Mouse (Mus musculus) G1E (cell line): ENCODE data around the gene Gtf2a1l. TPM values are rescaled to one million over a fixed set of nuclear protein-coding genes. Genes with fewer than 3 reads are reported as not detected.

Experiments
- ATAC-seq: 2 replicates; pipeline ENCODE4 v1.8.0; 2016; ENCODE audit warnings: mild to moderate bottlenecking; ENCODE audit not compliant: insufficient number of reproducible peaks, poor library complexity, low FRiP score, severe bottlenecking; ENCODE audit errors: extremely low read depth
- DNase-seq: peaks from one replicate; pipeline ENCODE4 v3.0.0; 2012; ENCODE audit warnings: low spot score
- H3K27me3 ChIP-seq: 2 replicates; pipeline ENCODE4 v1.6.1; 2012; ENCODE audit warnings: mild to moderate bottlenecking, low read length, inconsistent platforms; ENCODE audit not compliant: insufficient read depth
- H3K36me3 ChIP-seq: replicated peaks from 2 replicates; pipeline ENCODE3; 2012; ENCODE audit warnings: mild to moderate bottlenecking, inconsistent platforms
- H3K4me1 ChIP-seq: 2 replicates; pipeline ENCODE4 v1.6.1; 2012; ENCODE audit warnings: low read depth, low read length, inconsistent platforms, mixed read lengths; ENCODE audit not compliant: insufficient read depth
- H3K4me3 ChIP-seq: 2 replicates; pipeline ENCODE4 v1.5.1; 2012; ENCODE audit warnings: low read depth, mild to moderate bottlenecking, inconsistent platforms, low read length, moderate library complexity, mixed read lengths
- H3K9me3 ChIP-seq: replicated peaks from 2 replicates; pipeline ENCODE4 v1.6.1; 2012; ENCODE audit warnings: inconsistent platforms
- CTCF ChIP-seq: IDR thresholded peaks from 2 replicates; pipeline ENCODE4 v1.5.1; 2012; ENCODE audit warnings: low read depth, low read length, inconsistent platforms, mixed read lengths
- GATA1 ChIP-seq: IDR thresholded peaks from 2 replicates; pipeline ENCODE4 v1.6.1; 2012; ENCODE audit warnings: borderline replicate concordance, low read length, inconsistent platforms, mixed read lengths
- GATA2 ChIP-seq: IDR thresholded peaks from 2 replicates; pipeline ENCODE4 v1.6.1; 2012; ENCODE audit warnings: low read depth, low read length, inconsistent platforms, borderline replicate concordance
- POLR2AphosphoS5 ChIP-seq: IDR thresholded peaks from 2 replicates; pipeline ENCODE4 v1.6.1; 2012; ENCODE audit warnings: low read depth, low read length, inconsistent platforms; ENCODE audit not compliant: insufficient replicate concordance
- TAL1 ChIP-seq: conservative IDR thresholded peaks from 2 replicates; pipeline ENCODE4 v1.6.1; 2012; ENCODE audit warnings: low read depth, low read length, inconsistent platforms, mixed read lengths
- polyA plus RNA-seq: library from polyadenylated mRNA; stranded (reverse); fragments of >175 nt; gene quantifications from 2 replicates; pipeline ENCODE4 v1.2.3, GENCODE M21; 2012
- total RNA-seq, 2 experiments: library from RNA; stranded (forward) in 1 of 2; stranded (reverse) in 1 of 2; fragments of 200-1000 nt in 1 of 2; fragments of >200 nt in 1 of 2; fragmentation: Nextera tagmentation in 1 of 2; gene quantifications; 2 replicates each; pipeline ENCODE4 v1.2.3; 2014 to 2017

Gtf2a1l gene
- total and polyA plus RNA-seq, 3 experiments, result not detected

DNA sequence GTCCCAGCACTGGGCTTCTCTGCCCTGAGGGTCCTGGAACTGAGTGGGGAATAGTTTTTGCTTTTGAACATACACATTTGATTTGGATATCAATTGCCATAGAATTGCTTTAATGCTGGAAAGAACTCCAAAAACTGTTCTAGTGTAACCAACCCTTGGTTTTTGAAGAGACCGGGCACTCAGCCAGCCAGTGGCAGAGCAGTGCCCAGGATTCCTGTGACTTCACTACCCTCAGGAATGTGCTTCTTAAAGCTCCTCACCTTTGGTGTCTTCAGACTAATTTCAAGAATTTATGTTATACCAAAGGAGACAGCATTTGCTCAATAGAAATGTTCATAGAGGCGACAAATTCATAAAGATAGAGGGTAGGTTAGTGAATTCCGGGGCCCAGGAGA is 37.9 kb upstream of the Gtf2a1l start:
- DNase-seq (no peak), ATAC-seq (no peak)
- Histone ChIP-seq H3K9me3 (no peaks in the 10 kb centered on the region), H3K4me3 (no peak overlapping the region), H3K36me3 (no peaks in the 10 kb centered on the region), H3K4me1 (no peaks in the 10 kb centered on the region), H3K27me3 (peaks cover 5% of the 10 kb centered on the region; the same call in 1 of the 2 replicates)
- TF ChIP-seq GATA1 (no peak), GATA2 (no peak)

DNA sequence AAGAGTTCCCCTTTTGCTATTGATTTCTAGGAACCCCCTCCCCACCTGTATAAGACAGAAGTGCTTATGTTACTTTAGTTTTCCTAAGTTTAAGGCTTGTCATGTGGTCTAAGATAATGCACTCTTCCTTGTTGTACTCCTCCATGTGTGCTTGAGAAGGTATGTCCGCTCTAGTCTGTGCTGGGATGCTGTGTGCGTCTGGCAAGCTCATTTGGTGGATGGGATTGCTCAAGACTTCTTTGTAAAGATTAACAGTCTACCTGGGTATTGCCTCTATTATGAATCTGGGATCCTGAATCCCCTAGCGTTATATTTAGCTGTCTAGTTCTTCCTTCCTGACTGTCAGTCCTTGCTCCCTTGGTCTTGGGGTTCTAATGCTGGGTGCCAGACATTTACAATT is 35.8 kb upstream of the Gtf2a1l start:
- Histone ChIP-seq H3K9me3 (no peaks in the 10 kb centered on the region), H3K4me3 (no peak overlapping the region), H3K36me3 (no peaks in the 10 kb centered on the region), H3K27me3 (peaks cover 5% of the 10 kb centered on the region; the same call in 1 of the 2 replicates), H3K4me1 (no peaks in the 10 kb centered on the region)
- ATAC-seq, result no peak
- no peak for TF ChIP-seq GATA2
- no peak for TF ChIP-seq CTCF
- no peak for TF ChIP-seq POLR2AphosphoS5
- TF ChIP-seq TAL1, result no peak
- no peak for TF ChIP-seq GATA1
- DNase-seq, result no peak

DNA sequence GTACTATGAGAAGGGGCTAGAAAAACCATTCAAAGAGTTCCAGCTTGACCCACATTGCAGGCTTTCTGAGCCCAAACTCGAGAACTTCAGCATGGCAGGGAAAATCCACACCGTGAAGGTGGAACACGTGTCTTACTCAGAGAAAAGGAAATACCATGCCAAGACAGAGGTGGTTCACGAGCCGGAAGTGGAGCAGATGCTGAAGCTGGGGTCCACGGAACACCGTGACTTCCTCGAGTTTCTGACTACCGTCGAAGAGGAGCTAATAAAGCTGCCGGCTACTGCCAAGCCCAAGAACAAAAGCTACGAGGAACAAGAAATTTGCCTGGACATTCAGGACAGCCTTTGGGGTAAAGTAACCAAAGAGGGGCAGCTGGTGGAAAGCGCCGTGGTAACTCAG is 32.4 kb upstream of the Gtf2a1l start:
- DNase-seq, result no peak
- no peak overlapping the region for H3K4me3 ChIP-seq
- no peaks in the 10 kb centered on the region for H3K27me3 ChIP-seq
- no peak for ATAC-seq
- H3K36me3 ChIP-seq, result no peaks in the 10 kb centered on the region
- H3K4me1 ChIP-seq, result no peaks in the 10 kb centered on the region
- TF ChIP-seq CTCF (no peak), GATA1 (no peak), POLR2AphosphoS5 (no peak)
- H3K9me3 ChIP-seq, result no peaks in the 10 kb centered on the region

DNA sequence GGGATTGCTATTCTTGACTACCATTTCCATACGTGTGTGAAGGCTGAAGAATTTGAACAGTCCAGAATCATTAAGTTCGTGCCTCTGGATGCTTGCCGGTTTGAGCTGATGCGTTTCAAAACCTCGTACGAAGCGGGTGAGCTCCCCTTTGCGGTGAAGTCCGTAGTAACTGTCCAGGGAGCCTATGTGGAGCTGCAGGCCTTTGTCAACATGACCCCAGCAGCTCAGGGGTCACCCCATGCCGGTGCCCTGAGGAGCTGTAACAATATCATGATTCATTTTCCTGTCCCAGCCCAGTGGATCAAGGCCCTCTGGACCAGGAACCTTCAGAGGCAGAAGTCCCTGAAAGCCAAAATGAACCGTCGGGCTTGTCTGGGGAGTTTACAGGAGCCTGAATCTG is 31.9 kb upstream of the Gtf2a1l start:
- DNase-seq, result no peak
- ATAC-seq, result no peak
- H3K27me3 ChIP-seq, result no peaks in the 10 kb centered on the region
- TF ChIP-seq TAL1, result no peak
- TF ChIP-seq CTCF, result no peak
- no peak overlapping the region for H3K4me3 ChIP-seq
- H3K4me1 ChIP-seq, result no peaks in the 10 kb centered on the region
- no peaks in the 10 kb centered on the region for H3K36me3 ChIP-seq
- H3K9me3 ChIP-seq, result no peaks in the 10 kb centered on the region

DNA sequence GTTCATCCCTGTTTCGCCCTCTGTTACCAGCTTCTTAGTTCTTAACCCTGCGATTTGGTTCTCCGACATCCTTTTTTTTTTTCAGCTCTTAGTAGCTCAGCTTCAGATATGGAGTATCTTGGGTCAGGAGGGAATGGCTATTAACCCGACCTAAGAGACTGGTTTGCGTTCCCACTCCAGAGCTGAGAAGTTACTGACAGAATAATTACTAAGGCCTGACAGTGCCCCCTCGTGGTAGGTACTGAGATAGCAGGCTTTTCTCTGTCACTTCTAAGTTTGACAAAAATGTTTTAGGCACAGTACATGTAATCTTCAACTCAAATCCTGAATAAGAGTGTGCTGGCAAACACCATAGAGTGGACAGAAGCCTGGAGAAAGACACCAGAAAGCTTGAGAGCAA is 27.4 kb upstream of the Gtf2a1l start:
- H3K4me1 ChIP-seq, result no peaks in the 10 kb centered on the region
- H3K27me3 ChIP-seq, result no peaks in the 10 kb centered on the region
- DNase-seq (peak; percentile 6), ATAC-seq (no peak; the same call in 1 of the 2 replicates)
- H3K36me3 ChIP-seq, result no peaks in the 10 kb centered on the region
- no peaks in the 10 kb centered on the region for H3K9me3 ChIP-seq
- TF ChIP-seq GATA2 (no peak), CTCF (peak; percentile 82), TAL1 (no peak)
- no peak overlapping the region for H3K4me3 ChIP-seq

DNA sequence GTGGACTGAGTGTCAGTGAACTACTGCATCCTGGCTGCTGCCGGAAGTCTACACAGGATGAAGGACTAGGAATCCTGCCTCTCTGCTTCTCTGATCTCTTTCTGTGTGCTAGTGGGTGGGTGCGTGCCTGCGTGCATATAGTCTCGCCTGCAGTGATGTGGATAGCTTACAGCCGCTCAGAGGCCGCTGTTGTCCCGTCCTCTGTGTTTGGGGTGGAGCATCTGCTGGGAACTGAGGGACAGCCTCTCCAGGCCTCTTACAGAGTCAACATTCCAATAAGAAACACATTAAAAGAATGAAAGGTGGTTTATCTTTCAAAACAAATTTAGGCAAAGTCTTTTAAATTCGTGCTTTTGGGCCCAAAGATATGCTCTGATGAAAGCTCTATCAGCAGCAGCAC is 26.6 kb upstream of the Gtf2a1l start:
- no peak for ATAC-seq
- Histone ChIP-seq H3K4me3 (no peak overlapping the region), H3K9me3 (no peaks in the 10 kb centered on the region), H3K27me3 (no peaks in the 10 kb centered on the region), H3K36me3 (no peaks in the 10 kb centered on the region), H3K4me1 (no peaks in the 10 kb centered on the region)
- TF ChIP-seq GATA2 (no peak), CTCF (no peak), POLR2AphosphoS5 (no peak), TAL1 (no peak), GATA1 (no peak)
- DNase-seq, result no peak

DNA sequence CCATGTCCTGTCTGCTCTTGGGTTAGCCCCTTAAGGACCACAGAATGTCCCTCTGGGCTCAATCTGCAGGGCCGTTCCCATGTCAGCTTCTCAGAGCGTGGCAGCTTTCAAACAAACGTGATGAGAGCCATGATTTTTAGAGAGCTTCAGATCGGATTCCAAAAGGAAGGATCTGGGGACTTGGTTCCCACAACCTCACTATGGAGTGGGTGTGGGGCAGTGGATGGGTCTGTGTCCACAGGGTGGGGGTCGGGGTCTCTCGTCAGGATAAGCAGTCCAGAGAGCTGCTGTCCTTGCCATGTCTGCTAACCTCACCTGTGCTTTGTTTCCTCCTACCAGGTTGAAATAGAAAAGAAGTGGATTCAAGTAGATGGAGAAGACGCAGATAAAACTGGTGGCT is 23.6 kb upstream of the Gtf2a1l start:
- TF ChIP-seq TAL1 (no peak), GATA1 (no peak), CTCF (no peak), POLR2AphosphoS5 (no peak), GATA2 (no peak)
- Histone ChIP-seq H3K9me3 (no peaks in the 10 kb centered on the region), H3K4me3 (no peak overlapping the region), H3K27me3 (no peaks in the 10 kb centered on the region), H3K36me3 (no peaks in the 10 kb centered on the region), H3K4me1 (no peaks in the 10 kb centered on the region)
- DNase-seq (no peak), ATAC-seq (no peak)
